Mouse (Mus musculus) urinary bladder, adult 18-20 months (tissue): Measurements from ENCODE around the gene Aplp2.
"Not testable (repeated sequence)": the region's sequence is repeated elsewhere in the genome, so short reads cannot be mapped to it uniquely, and the experiment has no call there.

ENCODE experiments used
- DNase-seq, 2 experiments: peaks; one replicate each; pipeline ENCODE4 v3.0.0; 2022; ENCODE audit warnings: low spot score in 2 of 2, mixed read lengths in 2 of 2

The Aplp2 gene

GRCm38 (mm10) chr9:31181291-31182085 is 30.1 kb downstream of the Aplp2 start:
- DNase-seq = no peak

DNA sequence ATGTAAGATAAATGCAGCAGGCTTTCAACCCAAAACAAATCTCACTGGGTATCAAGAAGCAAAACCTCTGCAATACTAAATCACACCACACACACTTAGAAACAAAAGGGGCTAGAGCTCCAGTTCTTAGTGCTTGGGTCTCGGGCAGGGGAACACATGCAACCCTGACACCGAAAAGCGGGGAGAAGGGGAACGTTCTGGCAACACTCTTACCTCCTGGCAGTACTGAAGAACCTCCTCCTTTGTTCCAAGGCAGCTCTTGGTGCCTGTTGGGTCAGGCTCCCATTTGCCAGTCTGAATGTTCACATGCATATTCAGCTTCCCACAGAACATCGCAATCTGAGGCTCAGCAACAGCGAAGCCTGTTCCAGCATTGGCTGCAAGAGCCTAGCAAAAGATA is 33.9 kb downstream of the Aplp2 start:
- DNase-seq = no peak

- peak; percentile 86 to 88 for DNase-seq
Observed at GRCm38 (mm10) chr9:31176379-31177130, 35.1 kb downstream of the Aplp2 start.

GRCm38 (mm10) chr9:31175978-31176377 is 35.6 kb downstream of the Aplp2 start:
- DNase-seq = no peak

DNA sequence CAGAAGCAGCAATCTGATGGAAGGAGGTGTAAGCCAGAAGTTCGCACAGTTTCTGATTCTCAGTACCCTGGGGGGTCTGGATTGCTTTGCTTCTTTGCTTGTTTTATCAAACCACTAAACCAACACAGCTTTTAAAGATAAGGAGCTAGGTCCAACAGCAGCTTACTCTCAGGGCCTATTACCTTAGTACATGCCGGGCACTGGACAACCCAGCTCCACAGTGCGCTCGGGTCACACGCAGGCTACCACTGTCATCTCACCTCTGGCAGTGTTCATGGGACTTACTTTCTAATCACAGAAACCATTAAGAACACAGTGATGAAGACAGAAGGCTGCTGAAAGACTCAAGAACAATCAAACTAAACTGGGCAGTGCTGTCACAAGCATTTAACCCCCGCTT is 36.3 kb downstream of the Aplp2 start:
- DNase-seq = no peak

DNA sequence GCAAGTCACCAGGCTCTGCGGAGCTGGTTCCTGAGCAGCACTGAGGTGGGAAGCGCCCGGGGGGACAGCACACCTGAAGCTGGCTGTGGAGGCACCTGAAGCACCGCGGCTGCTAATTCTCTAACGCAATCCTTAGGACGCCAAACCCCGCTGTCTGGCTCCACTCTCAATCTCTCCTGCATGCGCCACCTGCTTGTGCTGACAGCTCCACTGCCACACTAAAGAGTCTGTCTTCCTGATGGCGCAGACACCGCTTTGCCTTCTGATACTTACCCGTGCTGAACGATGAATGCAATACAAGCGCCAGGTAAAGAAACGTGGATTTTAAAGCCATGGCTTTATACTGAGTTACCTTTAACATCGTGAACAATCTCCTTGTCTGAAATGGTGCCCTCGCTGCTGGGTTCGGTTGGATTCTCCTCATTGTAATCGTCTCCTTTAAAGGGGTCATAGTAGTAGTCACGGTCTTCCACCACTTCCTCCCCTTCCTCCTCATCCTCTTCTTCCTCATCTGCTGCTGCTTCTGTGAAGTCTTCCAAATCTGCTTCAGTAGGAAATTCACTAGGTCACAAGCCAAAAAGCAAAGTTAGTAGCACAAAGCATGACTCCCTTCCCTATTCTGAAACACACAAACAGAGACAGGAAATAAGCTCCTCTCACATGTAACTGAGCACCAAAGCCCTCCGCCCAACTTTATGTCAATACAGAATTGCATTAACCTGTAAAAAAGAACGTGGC is 43.1 kb downstream of the Aplp2 start:
- no peak for DNase-seq

- DNase-seq = no peak
Observed at GRCm38 (mm10) chr9:31167305-31167704, 44.3 kb downstream of the Aplp2 start.

- not testable (repeated sequence) for DNase-seq
Observed at GRCm38 (mm10) chr9:31165505-31165904, 46.1 kb downstream of the Aplp2 start.

- DNase-seq = no peak
Observed at GRCm38 (mm10) chr9:31163327-31163726, 48.3 kb downstream of the Aplp2 start.

DNA sequence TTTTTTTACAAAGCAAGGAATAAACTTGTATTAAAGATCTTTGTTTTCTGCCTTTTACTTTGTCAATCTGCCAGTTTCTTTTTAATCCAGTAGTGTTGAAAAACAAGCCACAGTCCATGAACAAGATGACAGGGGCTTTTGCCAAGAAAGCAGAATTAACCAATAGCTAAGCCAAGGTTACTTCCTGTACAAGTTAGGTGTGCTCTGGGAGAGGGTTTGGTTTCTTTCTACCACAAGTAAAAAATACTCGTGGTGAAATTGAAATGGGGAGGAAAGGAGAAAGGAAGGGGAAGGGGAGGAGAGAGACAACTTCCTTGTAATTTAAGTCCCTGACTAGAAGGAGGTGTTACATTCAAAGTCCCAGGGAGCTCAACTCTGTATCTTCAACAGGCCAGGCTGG is 48.7 kb downstream of the Aplp2 start:
- DNase-seq = no peak

DNA sequence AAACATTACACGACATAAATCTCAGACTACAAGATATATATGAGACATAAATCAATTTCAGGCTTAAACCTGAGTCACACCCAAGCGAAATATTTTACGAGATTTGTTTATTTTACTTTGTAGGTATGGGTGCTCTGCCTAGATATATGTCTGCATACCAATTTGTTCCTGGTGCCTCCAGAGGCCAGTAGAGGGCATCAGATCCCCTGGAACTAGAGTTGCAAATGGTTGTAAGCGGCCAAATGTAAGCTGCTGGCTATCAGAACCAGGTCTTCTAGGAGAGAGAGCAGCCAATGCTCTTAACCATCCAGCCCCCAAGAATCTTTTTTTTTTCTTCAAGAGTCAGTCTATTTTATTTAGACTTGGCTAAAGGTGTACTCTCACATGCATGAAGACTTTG is 51.7 kb downstream of the Aplp2 start:
- no peak for DNase-seq

GRCm38 (mm10) chr9:31156594-31156993 is 55.0 kb downstream of the Aplp2 start:
- DNase-seq = no peak

GRCm38 (mm10) chr9:31151050-31151449 is 60.6 kb downstream of the Aplp2 start:
- no peak for DNase-seq

DNA sequence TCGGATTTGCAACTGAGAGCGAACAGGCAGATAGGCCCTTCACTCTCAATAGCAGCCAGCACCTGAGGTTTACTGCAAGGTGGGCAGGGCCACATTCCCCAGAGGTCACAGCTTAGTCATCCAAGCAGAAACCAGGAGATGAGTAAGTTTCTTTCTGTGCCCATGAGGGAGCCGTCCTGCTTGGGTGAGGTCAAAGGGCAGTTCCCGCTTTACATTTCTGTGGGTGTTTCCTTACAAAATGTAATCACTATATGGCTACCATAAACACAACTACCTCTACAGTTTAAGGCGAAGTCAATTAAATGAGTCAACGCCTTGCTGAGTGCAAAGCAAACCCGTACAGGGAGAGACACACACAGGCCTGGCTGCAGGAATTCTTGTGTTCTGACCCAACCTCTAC is 63.5 kb downstream of the Aplp2 start:
- DNase-seq = no peak

- no peak for DNase-seq
Observed at GRCm38 (mm10) chr9:31145272-31145925, 66.2 kb downstream of the Aplp2 start.

DNA sequence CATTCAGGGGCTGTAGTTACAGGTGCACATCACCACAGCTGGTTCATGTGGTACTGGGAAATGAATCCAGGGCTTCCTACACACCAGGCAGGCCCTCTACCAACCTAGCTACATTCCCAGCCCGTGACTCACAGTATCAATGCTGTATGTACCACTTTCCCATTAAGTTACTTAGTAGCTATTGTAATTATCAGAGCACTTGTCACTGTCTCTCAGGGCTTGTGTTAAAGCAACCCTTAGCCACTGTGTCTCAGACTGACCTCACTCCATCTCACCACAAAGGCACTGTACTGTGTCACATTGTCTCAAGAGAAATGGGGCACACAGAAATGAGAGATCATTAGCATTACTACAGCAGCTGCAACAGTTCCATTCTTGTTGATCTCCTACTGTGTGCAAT is 68.7 kb downstream of the Aplp2 start:
- DNase-seq = no peak

DNA sequence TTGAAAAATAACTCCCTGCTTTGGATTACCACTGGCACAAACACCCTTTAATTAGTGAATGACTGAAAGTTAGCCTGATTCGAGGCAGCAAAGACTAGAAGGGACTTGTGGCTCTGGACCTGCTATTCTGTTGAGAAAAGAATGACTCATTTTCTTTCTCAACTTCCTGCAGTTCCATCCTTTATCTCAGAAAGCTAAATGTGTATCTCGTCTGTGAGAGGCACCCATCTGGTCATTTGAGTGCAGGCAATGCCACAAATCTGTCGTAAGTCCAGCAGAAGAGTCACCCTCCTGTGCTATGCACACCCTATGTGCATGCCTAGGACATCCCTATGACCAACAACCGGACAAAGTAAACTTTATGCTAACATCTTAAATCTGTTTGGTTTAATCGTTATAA is 78.5 kb downstream of the Aplp2 start:
- DNase-seq = no peak

DNA sequence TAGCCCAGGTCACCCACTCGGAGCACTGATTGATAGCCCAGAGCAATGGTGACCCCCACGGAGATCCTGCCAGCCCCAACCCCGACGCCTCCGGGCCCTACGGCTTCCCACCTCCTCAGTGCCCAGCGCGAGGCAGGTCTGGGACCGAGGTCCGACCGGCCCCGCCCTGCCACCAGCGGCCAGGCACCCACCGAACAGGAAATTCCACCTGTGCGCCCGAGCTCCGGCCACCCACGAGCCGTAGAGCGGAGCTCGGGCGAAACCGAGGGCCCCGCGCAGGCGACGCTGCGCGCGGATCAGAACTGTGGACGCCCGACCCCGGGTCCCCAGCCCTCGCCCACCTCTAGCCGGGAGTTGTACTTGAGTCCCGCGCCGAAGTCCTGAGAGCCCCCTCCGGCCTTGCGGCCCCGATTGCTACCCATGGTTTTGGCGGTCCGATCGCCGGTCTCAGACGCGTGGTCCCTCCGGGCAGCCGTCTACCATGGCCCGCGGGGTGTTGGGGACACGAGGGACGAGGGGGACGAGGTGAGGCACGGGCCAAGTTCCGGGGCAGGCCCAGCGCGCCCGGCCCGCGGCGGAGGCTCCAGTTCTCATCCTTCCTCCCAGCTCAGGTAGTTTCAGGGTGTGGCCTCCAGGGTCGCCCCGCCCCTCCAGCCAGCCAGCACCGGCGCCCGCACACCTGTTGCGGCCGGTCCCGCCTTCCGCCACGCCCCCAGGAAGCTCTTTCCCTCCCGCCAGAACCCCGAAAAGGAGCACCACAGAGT is 80.2 kb downstream of the Aplp2 start, which contains the start of gene St14:
TSS of gene St14 (minus strand) at position 649 of the 764 bp plus-strand sequence.
- peak; percentile 79 to 80 for DNase-seq

DNA sequence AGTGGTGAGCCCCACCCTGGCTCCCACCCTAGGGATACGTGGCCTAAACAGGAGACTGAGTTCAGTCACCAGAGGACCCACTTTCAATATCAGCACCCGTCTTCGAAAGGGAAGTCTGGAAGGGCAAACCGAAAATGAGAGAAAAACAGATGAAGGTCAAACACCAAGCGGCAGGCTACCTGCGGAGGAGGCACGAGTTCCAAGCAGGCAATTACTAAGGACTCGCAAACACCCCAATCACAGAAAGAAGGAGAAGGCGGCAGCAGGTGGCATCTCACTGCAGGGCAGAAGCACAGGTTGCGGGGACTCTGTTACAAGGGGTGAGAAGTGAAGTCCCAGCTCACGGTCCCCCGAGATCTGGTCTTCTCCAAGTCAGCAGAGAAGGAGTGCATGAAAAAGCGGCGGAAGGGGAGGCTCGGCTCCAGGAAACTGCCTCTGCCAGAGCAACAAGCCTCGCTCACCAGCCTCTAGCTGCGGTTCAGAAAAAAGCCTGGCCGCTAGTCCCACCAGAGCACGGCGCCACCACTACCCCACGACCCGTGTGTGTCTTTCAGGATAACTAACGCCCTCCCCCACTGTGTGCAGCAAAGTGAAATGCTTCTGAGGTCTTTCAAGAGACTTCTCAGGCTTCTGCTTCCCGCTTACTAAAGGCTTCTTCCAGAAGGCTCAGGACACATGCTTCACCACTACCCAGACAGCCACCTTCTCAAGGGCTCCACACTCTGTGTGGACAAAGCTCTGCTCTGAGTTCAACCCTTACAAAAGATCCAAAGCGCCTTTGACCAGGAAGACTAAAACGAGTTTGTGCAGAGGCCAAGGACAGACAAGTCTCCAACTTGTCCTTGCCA is 81.0 kb downstream of the Aplp2 start:
- no peak for DNase-seq

DNA sequence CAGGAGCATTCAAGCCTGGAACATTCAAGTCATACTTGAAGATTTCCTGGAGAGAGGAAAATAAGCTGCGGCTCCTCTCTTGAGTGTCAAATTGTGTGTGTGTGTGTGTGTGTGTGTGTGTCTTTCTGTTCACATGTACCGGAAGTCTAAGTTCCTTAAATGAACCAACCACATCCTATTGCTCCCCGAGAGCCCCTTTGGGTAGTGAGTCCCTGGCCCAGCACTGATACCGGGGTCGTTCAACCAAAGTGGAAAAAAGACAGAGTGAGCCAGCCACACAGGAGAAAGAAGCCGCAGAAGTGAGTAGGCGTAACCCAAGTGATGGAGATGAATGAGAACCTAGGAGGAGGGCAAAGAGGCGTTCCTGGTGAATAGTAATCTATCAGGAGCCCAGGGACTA is 81.7 kb downstream of the Aplp2 start:
- DNase-seq = no peak
